Mouse (Mus musculus) liver, postnatal 0 days (tissue): ENCODE data around the gene Ctnnal1.

Experiments
- CTCF ChIP-seq: sonication (generic); IDR thresholded peaks from 2 replicates; pipeline ENCODE4 v1.5.1; 2016; ENCODE audit warnings: antibody characterized with exemption, low read depth
- EP300 ChIP-seq: IDR thresholded peaks from 2 replicates; pipeline ENCODE4 v1.6.1; 2016; ENCODE audit warnings: antibody characterized with exemption, low read depth, mild to moderate bottlenecking

DNA sequence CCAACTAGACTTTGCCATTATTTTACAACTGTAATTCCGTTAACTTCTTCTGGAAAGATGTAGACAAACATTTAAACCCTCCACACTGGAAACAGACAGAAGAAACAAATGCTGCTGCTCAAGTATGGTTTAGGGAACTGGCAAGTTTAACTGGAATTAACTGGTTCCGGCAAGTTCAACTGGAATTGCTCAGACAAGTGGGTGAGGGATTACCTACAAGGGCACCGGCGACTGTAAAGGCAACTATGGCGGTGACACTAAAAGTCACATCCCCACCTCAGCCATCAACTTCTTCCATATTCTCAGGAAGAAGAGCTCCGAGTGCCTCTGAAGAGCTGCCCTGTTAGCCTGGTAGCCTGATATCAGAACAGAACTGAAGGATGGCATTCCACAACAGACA is 49.4 kb upstream of the Ctnnal1 start:
- no peak for TF ChIP-seq EP300
- TF ChIP-seq CTCF, result no peak
